Mouse (Mus musculus) stomach, embryonic 16.5 days (tissue): ENCODE measurements around the gene Rergl. TPM values are rescaled to one million over a fixed set of nuclear protein-coding genes. Genes with fewer than 3 reads are reported as not detected.

Source experiments
- ATAC-seq: fragments of 200-750 bp; cut with Nextera tagmentation; 2 replicates; pipeline ENCODE4 v1.8.0; 2017; ENCODE audit warnings: moderate number of reproducible peaks, moderate TSS enrichment; ENCODE audit not compliant: insufficient read depth, low FRiP score
- H3K27ac ChIP-seq: fragments of 300-500 bp; sonication (generic); 2 replicates; pipeline ENCODE4 v1.5.1; 2014; ENCODE audit warnings: low read length
- H3K27me3 ChIP-seq: fragments of 300-500 bp; sonication (generic); 2 replicates; pipeline ENCODE4 v1.6.1; 2014; ENCODE audit warnings: low read length, control low read depth, mixed read lengths; ENCODE audit not compliant: control insufficient read depth, insufficient read depth
- H3K36me3 ChIP-seq: fragments of 300-500 bp; sonication (generic); 2 replicates; pipeline ENCODE4 v1.6.1; 2014; ENCODE audit warnings: low read length; ENCODE audit not compliant: control insufficient read depth, insufficient read depth
- H3K4me1 ChIP-seq: fragments of 300-500 bp; sonication (generic); 2 replicates; pipeline ENCODE4 v1.6.1; 2014; ENCODE audit warnings: low read length, control low read depth, mixed read lengths; ENCODE audit not compliant: control insufficient read depth, insufficient read depth
- H3K4me2 ChIP-seq: fragments of 300-500 bp; sonication (generic); 2 replicates; pipeline ENCODE4 v1.6.1; 2014; ENCODE audit warnings: low read depth, low read length, mixed read lengths
- H3K4me3 ChIP-seq: fragments of 300-500 bp; sonication (generic); replicated peaks from 2 replicates; pipeline ENCODE4 v1.5.1; 2014; ENCODE audit warnings: mild to moderate bottlenecking, low read length
- H3K9ac ChIP-seq: fragments of 300-500 bp; sonication (generic); 2 replicates; pipeline ENCODE4 v1.6.1; 2014; ENCODE audit warnings: low read length
- H3K9me3 ChIP-seq: fragments of 300-500 bp; sonication (generic); replicated peaks from 2 replicates; pipeline ENCODE4 v1.6.1; 2016; ENCODE audit warnings: low read length, control low read depth; ENCODE audit not compliant: control insufficient read depth
- WGBS: fragments of 180-500 bp; shearing (Covaris S2); extraction: QIAGEN DNeasy Blood & Tissue Kit; methylation state at CpG from one replicate; pipeline ENCODE4 v1.1.7; 2014; 5-methylcytosine and 5-hydroxymethylcytosine counted together
- polyA plus RNA-seq: library from polyadenylated mRNA; unstranded; fragments of >200 nt; fragmentation: Nextera tagmentation; extraction: Ambion mirVana; gene quantifications from 2 replicates; pipeline ENCODE4 v1.2.1, GENCODE M21; 2015

The Rergl gene
- polyA plus RNA-seq, 1 experiment from 2014 or later, result 1.4 TPM

GRCm38 (mm10) chr6:139443999-139444398, 57.8 kb downstream of the Rergl start:
- Histone ChIP-seq H3K9ac (no peak overlapping the region), H3K4me3 (no peak overlapping the region), H3K4me2 (no peak overlapping the region), H3K36me3 (no peaks in the 10 kb centered on the region), H3K27ac (no peak overlapping the region), H3K27me3 (no peaks in the 10 kb centered on the region), H3K4me1 (no peaks in the 10 kb centered on the region), H3K9me3 (no peaks in the 10 kb centered on the region)
- no peak for ATAC-seq
- 94% methylated on average over 2 of the region's 2 CpGs for WGBS

Other genes with a start within 250 kb of the Rergl start
- gene Pik3c2g, start 85.2 kb upstream of the Rergl start, polyA plus RNA-seq, result 4.5 and 5.5 TPM in 2 replicates